Mouse (Mus musculus): ENCODE results near the gene Dennd6a. TPM values are rescaled to one million over a fixed set of nuclear protein-coding genes. Genes with fewer than 3 reads are reported as not detected.

Gene Dennd6a
- total RNA-seq, 2 experiments from 2014 or later = 19.7 to 21.6 TPM

GRCm38 (mm10) chr14:26675791-26676190 is 102.1 kb downstream of the Dennd6a start:
- ATAC-seq (replicated peaks; ENCODE audit: poor library complexity, severe bottlenecking) = peak; percentile 96

Other genes with a start within 250 kb of the Dennd6a start
- gene Slmap, start 38.9 kb upstream of the Dennd6a start, total RNA-seq (2014; fragmentation: Nextera tagmentation) = 42.7 and 66.3 TPM in 2 replicates
- gene Slmap, start 38.9 kb upstream of the Dennd6a start, total RNA-seq (2017) = 66.5 and 78.6 TPM in 2 replicates
- 238 and 255 TPM in 2 replicates for gene Arf4, start 64.2 kb downstream of the Dennd6a start, total RNA-seq (2014; fragmentation: Nextera tagmentation)
- 85.9 and 123 TPM in 2 replicates for gene Arf4, start 64.2 kb downstream of the Dennd6a start, total RNA-seq (2017)
- gene Pde12, start 96.0 kb downstream of the Dennd6a start, total RNA-seq (2014; fragmentation: Nextera tagmentation) = 10.3 and 12.2 TPM in 2 replicates
- 12.4 and 14.5 TPM in 2 replicates for gene Pde12, start 96.0 kb downstream of the Dennd6a start, total RNA-seq (2017)
- 0.09 TPM in 1 of 2 replicates, not detected in the other for gene Dnah12, start 119.4 kb downstream of the Dennd6a start, total RNA-seq (2014; fragmentation: Nextera tagmentation)
- gene Dnah12, start 119.4 kb downstream of the Dennd6a start, total RNA-seq (2017) = 0.04 and 0.10 TPM in 2 replicates